Mouse (Mus musculus): ENCODE measurements around the gene Artn. TPM values are rescaled to one million over a fixed set of nuclear protein-coding genes. Genes with fewer than 3 reads are reported as not detected.
A peak's percentile ranks its signal among the peaks of the same experiment; 100 is the strongest.

Artn gene
- not detected for total RNA-seq (2021)
- polyA plus RNA-seq (2012; rRNA removed) = 0.09 and 0.23 TPM in 2 replicates
- long read RNA-seq = 0 reads

DNA sequence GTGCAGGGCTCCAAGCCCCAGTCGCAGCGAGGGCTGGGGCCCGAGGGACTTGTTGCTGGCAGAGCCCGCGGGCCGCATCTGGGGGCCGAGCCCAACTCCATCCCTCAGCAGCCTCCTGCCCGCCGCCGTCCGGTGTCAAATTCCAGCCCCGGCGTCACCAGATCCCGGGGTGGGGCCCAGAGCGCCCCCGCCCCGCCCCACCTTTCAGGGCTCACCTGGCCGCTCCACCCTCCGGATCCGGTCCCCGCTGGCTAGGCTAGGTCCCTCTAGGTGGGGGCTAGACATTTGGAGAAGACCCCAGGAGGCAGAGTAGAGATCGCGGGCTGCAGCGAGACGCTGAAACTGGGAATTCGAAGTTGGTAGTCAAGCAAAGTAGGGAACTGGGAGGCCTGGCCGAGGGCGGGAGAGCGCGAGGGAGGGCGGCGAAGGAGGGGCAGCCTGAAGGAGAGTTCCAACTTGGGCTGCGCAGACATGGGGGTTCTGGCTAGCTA is at the start of gene Artn:
Gene Artn (minus strand): TSS at position 373 of the 491 bp plus-strand sequence.
- H3K4me3 ChIP-seq = peak within 1 kb of the TSS; percentile 23
- TF ChIP-seq CTCF (IDR thresholded peaks at IDR 0.05) (no peak), POLR2A (IDR thresholded peaks at IDR 0.05; ENCODE audit: insufficient read depth, low read depth, low read length) (no peak), EP300 (IDR thresholded peaks at IDR 0.05; ENCODE audit: insufficient read depth, low read depth, low read length) (no peak)
- H3K9ac ChIP-seq (ENCODE audit: low read depth, low read length) = 0 out of 2 replicates have a peak within 1 kb of the TSS, but pooled peaks have one; percentile 9
- 1% methylated on average over 33 of the region's 33 CpGs for WGBS
- DNase-seq = no peak
- no peak within 1 kb of the TSS for H3K27ac ChIP-seq
- H3K36me3 ChIP-seq (ENCODE audit: control insufficient read depth, insufficient read depth, low read length) = no peaks in the 10 kb centered on the region
- no peaks in the 10 kb centered on the region for H3K4me1 ChIP-seq (ENCODE audit: control insufficient read depth, insufficient read depth, low read length)
- H3K79me2 ChIP-seq (replicated peaks; ENCODE audit: control insufficient read depth, insufficient read depth, low read length) = no peaks in the 10 kb centered on the region
- intact Hi-C loops (cut with DNase I) = loop anchor here (5.0 kb wide), 2 partner anchors 92 to 103 kb away; no protein-coding TSS in a partner anchor
- H3K27me3 ChIP-seq (ENCODE audit: control insufficient read depth, insufficient read depth, low read length) = peaks cover 2% of the 10 kb centered on the region; the same call in 1 of the 2 replicates

DNA sequence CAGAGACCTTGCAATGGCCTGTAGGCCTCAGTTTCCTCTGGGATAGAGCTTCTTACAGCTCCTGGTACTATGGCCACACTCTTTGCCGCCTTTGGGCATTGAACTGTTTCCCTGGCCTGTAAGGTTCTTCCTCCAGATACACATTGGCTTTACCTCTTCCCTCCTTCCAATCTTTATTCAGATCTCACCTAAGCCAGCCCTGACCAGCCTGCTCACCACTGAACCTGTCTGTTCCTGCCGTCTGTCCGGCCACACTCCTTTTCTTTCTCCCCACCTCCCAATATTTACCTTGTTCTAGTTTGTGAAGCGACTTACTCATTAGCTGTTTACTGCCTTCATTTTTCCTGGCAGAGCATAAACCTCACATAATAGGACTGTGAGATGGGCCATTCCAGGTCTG is 49.6 kb upstream of the Artn start:
- WGBS = 97% methylated on average over 4 of the region's 4 CpGs
- Histone ChIP-seq H3K27ac (no peak overlapping the region), H3K36me3 (ENCODE audit: control insufficient read depth, insufficient read depth, low read length) (no peaks in the 10 kb centered on the region), H3K27me3 (ENCODE audit: control insufficient read depth, insufficient read depth, low read length) (no peaks in the 10 kb centered on the region), H3K9ac (ENCODE audit: low read depth, low read length) (no peak overlapping the region), H3K4me3 (no peak overlapping the region), H3K79me2 (replicated peaks; ENCODE audit: control insufficient read depth, insufficient read depth, low read length) (no peaks in the 10 kb centered on the region), H3K4me1 (ENCODE audit: control insufficient read depth, insufficient read depth, low read length) (peaks cover 8% of the 10 kb centered on the region)
- TF ChIP-seq CTCF (IDR thresholded peaks at IDR 0.05) (no peak), EP300 (IDR thresholded peaks at IDR 0.05; ENCODE audit: insufficient read depth, low read depth, low read length) (no peak), POLR2A (IDR thresholded peaks at IDR 0.05; ENCODE audit: insufficient read depth, low read depth, low read length) (no peak)
- DNase-seq = no peak
- intact Hi-C loops (cut with DNase I) = loop anchor here (5.0 kb wide), 1 partner anchor 33 kb away; no protein-coding TSS in a partner anchor

DNA sequence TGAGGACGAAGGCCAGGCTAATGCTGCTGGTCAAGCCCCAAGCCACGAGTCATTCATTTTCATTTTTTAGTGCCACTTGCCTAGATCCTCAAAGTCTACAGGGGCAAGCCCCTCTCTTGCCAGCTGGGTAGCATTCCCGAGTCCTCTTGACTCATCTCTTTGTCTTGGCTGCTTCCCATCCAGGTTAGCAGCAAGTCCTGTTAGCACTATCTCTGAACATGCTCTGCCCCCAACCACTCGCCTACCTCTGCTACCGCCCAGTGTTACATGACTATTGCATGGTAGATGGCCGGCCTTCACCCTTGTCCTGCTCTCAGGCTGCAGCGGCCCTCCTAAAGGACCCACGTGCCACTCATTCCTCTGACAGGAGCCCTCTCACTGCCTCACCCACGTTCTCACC is 48.7 kb upstream of the Artn start:
- intact Hi-C loops (cut with DNase I) = loop anchor here (5.0 kb wide), 1 partner anchor 34 kb away; no protein-coding TSS in a partner anchor
- Histone ChIP-seq H3K27me3 (ENCODE audit: control insufficient read depth, insufficient read depth, low read length) (no peaks in the 10 kb centered on the region), H3K27ac (no peak overlapping the region), H3K79me2 (replicated peaks; ENCODE audit: control insufficient read depth, insufficient read depth, low read length) (no peaks in the 10 kb centered on the region), H3K4me1 (ENCODE audit: control insufficient read depth, insufficient read depth, low read length) (peaks cover 7% of the 10 kb centered on the region), H3K4me3 (no peak overlapping the region), H3K9ac (ENCODE audit: low read depth, low read length) (no peak overlapping the region), H3K36me3 (ENCODE audit: control insufficient read depth, insufficient read depth, low read length) (no peaks in the 10 kb centered on the region)
- no peak for TF ChIP-seq EP300 (IDR thresholded peaks at IDR 0.05; ENCODE audit: insufficient read depth, low read depth, low read length)
- no peak for TF ChIP-seq POLR2A (IDR thresholded peaks at IDR 0.05; ENCODE audit: insufficient read depth, low read depth, low read length)
- no peak for TF ChIP-seq CTCF (IDR thresholded peaks at IDR 0.05)
- 79% methylated on average over 9 of the region's 9 CpGs for WGBS
- no peak for DNase-seq

DNA sequence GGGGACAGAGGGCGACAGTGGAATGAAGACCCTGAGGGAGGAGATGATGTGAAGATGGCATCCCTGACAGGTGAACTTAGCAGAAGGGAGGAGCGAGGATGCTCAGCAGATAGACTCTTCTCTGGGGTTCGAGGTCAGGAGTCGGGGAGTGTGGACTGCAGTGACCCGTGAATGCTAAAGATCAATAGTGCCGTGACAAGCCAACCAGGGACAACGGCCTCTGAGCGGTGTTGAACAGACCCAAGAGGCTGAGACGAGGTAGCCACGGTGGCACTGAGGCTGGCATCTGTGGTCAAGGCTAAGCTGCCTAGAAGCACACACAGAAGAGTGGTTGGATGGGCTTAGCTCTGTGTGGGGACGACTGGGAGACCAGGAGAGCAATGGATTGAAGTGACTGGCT is 48.3 kb upstream of the Artn start:
- Histone ChIP-seq H3K4me1 (ENCODE audit: control insufficient read depth, insufficient read depth, low read length) (peaks cover 3% of the 10 kb centered on the region), H3K36me3 (ENCODE audit: control insufficient read depth, insufficient read depth, low read length) (no peaks in the 10 kb centered on the region), H3K27ac (no peak overlapping the region), H3K27me3 (ENCODE audit: control insufficient read depth, insufficient read depth, low read length) (no peaks in the 10 kb centered on the region), H3K9ac (ENCODE audit: low read depth, low read length) (no peak overlapping the region), H3K79me2 (replicated peaks; ENCODE audit: control insufficient read depth, insufficient read depth, low read length) (no peaks in the 10 kb centered on the region), H3K4me3 (no peak overlapping the region)
- intact Hi-C loops (cut with DNase I) = loop anchor here (5.0 kb wide), 1 partner anchor 34 kb away; no protein-coding TSS in a partner anchor
- TF ChIP-seq EP300 (IDR thresholded peaks at IDR 0.05; ENCODE audit: insufficient read depth, low read depth, low read length) = no peak
- TF ChIP-seq POLR2A (IDR thresholded peaks at IDR 0.05; ENCODE audit: insufficient read depth, low read depth, low read length) = no peak
- no peak for TF ChIP-seq CTCF (IDR thresholded peaks at IDR 0.05)
- WGBS = 93% methylated on average over 11 of the region's 11 CpGs
- DNase-seq = no peak

DNA sequence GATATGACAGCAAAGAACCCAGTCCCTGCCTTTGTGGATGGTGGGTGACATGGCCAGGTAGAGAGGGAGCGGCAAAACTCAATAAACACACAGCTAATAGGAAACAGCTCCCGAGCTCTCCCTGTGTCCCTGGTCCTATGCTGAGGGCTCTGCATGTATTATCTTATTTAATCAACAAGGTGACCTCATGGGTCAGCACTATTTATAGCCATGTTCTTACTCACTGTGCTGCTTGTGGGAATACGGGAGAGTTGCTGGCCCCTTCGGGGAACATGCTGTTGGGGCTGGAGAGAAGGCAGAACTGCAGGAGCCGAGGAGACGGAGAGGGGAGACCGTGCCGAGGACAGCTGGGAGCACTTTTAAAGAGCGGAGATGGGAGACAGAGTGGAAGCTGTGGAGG is 47.8 kb upstream of the Artn start:
- Histone ChIP-seq H3K27ac (no peak overlapping the region), H3K36me3 (ENCODE audit: control insufficient read depth, insufficient read depth, low read length) (no peaks in the 10 kb centered on the region), H3K4me3 (no peak overlapping the region), H3K27me3 (ENCODE audit: control insufficient read depth, insufficient read depth, low read length) (no peaks in the 10 kb centered on the region), H3K79me2 (replicated peaks; ENCODE audit: control insufficient read depth, insufficient read depth, low read length) (no peaks in the 10 kb centered on the region), H3K9ac (ENCODE audit: low read depth, low read length) (no peak overlapping the region), H3K4me1 (ENCODE audit: control insufficient read depth, insufficient read depth, low read length) (no peaks in the 10 kb centered on the region)
- intact Hi-C loops (cut with DNase I) = loop anchor here (5.0 kb wide), 1 partner anchor 35 kb away; no protein-coding TSS in a partner anchor
- 66% methylated on average over 9 of the region's 9 CpGs for WGBS
- TF ChIP-seq POLR2A (IDR thresholded peaks at IDR 0.05; ENCODE audit: insufficient read depth, low read depth, low read length) = no peak
- no peak for TF ChIP-seq CTCF (IDR thresholded peaks at IDR 0.05)
- TF ChIP-seq EP300 (IDR thresholded peaks at IDR 0.05; ENCODE audit: insufficient read depth, low read depth, low read length) = no peak
- no peak for DNase-seq

DNA sequence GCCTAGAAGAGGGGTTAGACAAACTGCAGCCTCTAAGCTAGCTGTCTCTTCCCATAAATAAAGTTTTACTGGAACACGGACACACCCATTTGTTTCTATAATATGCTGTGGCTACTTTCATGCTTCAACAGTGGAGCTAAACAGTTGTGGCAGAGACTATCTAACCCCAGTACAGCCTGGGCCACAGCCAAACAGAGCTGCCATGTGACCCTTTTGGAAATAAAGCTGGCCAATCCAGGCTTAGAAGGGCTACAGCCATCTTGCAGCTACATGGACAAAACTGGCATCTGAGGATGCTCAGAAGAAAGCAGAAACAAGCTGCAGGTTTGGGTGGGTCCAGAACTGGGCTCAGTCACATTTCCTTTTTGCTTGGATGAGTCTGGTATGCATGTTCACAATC is 46.3 kb upstream of the Artn start:
- Histone ChIP-seq H3K36me3 (ENCODE audit: control insufficient read depth, insufficient read depth, low read length) (no peaks in the 10 kb centered on the region), H3K4me1 (ENCODE audit: control insufficient read depth, insufficient read depth, low read length) (no peaks in the 10 kb centered on the region), H3K9ac (ENCODE audit: low read depth, low read length) (no peak overlapping the region), H3K79me2 (replicated peaks; ENCODE audit: control insufficient read depth, insufficient read depth, low read length) (no peaks in the 10 kb centered on the region), H3K27me3 (ENCODE audit: control insufficient read depth, insufficient read depth, low read length) (no peaks in the 10 kb centered on the region), H3K4me3 (no peak overlapping the region), H3K27ac (no peak overlapping the region)
- no peak for DNase-seq
- TF ChIP-seq CTCF (IDR thresholded peaks at IDR 0.05) (no peak), POLR2A (IDR thresholded peaks at IDR 0.05; ENCODE audit: insufficient read depth, low read depth, low read length) (no peak), EP300 (IDR thresholded peaks at IDR 0.05; ENCODE audit: insufficient read depth, low read depth, low read length) (no peak)
- intact Hi-C loops (cut with DNase I) = loop anchor here (5.0 kb wide), 1 partner anchor 36 kb away; no protein-coding TSS in a partner anchor
- WGBS = 84% methylated on average over 1 of the region's 1 CpGs

Data from heart, adult 2 months (tissue).